Mouse (Mus musculus) frontal cortex, postnatal 10 days (tissue): Measurements from ENCODE around the gene Prkaa1.

Experiments
- DNase-seq, 2 experiments: peaks; one replicate each; pipeline ENCODE4 v3.0.0; 2022; ENCODE audit warnings: low spot score in 2 of 2, mixed read lengths in 1 of 2

The Prkaa1 gene

DNA sequence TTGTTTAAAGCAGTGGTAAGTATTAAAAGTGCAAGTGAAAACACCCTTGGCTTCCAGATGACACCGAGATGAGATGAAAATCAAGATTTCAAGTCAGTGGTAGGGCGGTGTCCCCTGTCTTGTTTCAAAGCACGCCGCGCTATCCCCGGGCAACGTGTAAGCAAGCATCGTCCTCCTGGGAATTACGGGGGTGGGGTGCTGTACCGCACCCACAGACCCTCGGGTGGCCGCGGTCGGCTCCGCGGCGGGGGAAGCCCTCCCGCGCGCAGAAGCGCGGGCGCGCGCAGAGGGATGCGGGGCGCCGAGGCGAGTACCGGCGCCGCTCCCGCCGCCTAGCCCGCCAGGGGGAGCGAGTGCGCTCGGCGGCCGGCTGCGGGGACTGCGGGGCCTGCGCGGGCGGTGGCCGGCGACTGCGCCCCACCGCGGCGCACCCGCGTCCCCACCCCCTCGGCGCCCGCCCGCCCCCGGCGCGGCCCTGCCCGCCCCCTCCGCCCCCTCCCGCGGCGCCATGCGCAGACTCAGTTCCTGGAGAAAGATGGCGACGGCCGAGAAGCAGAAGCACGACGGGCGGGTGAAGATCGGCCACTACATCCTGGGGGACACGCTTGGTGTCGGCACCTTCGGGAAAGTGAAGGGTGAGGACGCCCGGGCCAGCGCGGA, at the start of gene Prkaa1:
Gene Prkaa1, plus strand, starts transcription at position 501 of the 660 bp plus-strand sequence.
- DNase-seq, result peak; percentile 32 to 77

DNA sequence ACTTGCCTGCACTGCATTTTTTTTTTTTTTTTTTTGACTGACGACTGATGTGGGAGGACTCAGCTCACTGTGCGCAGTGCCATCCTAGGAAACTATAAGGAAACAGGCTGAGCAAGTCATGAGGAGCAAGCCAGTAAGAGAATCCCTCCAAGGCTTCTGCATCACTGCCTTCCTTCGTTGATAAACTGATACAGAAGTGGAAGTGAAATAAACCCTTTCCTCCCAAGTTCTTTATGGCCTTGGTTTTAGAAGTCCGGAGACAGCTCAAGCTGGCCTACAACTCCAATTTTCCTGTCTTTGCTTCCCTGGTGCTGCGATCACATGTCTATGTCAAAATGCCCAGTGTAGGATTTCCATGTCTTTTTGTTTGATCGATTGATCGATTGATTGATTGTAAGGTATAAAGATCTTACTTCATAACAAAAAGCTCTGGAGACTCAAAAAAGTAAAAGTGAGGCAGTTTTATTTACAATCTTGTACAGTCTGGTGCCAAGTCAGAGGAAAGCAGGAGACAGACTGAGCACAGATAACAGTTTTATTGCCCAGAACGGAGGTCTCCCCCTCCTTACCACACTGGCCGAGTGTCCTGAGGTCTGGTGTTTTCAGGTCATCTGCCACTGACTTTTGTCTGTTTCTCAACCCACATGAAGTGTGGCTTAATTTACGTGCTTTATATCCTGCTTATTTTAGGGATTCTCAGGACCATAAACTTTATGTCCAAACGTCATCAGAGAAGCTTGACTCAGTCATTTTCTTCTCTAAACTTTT, 47.9 kb upstream of the Prkaa1 start:
- no peak for DNase-seq

GRCm38 (mm10) chr15:5097376-5097775, 46.3 kb upstream of the Prkaa1 start:
- no peak for DNase-seq

GRCm38 (mm10) chr15:5102312-5102711, 41.3 kb upstream of the Prkaa1 start:
- no peak for DNase-seq

DNA sequence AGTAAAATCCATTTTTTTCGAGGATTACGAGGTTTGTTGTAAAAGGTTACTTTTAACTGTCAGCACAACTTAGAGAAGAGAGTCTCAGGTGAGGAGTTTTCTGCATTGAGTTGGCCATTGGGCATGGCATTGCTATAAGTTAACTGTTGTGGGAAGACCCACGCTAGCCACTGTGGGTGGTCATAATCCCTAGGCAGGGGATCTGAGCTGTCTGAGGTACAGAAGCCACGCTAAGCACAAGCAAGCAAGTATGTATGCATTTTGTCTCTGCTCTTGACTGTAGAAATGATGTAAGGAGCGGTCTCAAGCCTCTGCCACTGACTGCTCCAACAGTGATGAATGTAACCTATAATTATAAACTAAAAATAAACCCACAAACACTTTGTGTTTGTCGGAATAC, 37.8 kb upstream of the Prkaa1 start:
- no peak for DNase-seq

DNA sequence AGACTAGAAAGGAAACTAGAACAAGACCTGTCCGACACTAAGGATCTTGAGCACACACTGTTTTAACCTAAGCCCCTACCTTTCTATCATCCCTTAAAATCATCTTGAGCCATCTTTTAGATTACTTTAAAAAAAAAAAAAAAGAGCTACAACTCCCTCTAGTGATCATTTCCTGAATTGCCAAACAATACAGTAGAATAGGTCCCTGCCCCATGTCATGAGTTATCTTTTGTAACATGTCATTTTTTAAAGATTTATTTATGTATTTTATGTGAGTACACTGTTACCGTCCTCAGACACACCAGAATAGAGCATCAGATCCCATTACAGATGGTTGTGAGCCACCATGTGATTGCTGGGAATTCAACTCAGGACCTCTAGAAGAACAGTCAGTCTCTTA, 37.4 kb upstream of the Prkaa1 start:
- DNase-seq, result no peak

DNA sequence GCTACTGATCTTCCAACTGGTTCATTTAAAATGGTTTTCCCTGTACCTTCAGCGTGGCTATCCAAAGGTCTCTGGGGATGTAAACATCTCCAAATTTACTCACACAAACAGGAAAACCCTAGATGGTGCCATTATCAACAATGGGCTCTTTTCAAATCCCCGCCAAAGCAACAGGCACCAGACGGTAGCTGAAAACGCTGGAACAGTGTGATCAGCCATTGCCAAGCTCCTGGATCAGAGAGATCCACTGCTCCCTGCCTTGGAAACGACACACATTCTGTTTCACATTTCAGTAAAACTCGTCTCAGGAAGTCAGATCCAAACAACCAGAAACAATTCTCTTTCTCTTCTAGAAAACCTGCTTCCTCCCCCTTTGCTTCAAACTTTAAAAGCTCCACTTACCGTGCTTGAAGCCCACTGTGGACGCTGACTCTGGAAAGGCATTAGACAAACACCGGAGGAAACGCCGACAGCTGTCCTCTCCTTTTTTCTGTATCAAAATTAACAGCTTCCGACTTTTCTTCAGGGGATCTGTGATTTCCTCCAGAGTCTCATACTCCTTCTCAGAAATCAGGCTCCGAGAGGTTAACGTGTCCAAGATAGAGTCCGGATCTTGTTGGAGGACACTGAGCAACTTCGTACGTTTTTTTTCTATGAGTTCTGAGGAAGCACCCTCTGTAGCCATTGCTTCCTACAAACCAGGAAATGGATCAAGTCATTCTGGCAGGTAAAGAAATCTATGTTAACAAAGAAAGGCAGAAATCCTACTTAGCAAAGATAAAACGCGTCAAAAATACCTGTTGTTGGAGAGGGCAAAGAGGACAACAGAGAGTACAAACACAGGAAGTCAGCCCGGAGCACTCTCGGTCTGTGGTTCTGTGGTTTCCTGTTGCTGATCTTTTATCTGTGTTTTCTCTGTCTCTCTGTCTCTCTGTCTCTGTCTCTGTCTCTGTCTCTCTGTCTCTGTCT, 35.7 kb upstream of the Prkaa1 start, which contains the start of gene Card6:
Gene Card6, minus strand, starts transcription at position 854 of the 969 bp plus-strand sequence.
- no peak for DNase-seq

GRCm38 (mm10) chr15:5108655-5109040, 35.0 kb upstream of the Prkaa1 start:
- DNase-seq, result no peak

DNA sequence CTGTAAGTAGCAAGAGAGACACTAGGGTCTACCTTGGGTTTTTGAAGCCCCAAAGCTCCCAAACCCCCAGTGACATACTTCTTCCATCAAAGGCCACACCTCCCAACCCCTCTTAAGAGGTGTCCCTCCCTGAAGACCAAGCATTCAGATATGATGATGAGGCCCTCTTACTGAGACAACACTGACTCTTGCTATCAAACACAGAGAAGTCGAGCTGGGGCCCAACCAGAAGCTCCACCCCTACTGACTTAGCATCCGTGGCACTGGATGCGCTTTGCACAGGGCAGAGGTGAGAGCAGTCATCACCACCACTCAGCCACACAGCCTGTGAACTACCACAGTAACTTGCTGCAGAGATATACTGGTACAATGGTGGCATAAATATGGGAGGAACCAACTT, 31.0 kb upstream of the Prkaa1 start:
- DNase-seq, result no peak

DNA sequence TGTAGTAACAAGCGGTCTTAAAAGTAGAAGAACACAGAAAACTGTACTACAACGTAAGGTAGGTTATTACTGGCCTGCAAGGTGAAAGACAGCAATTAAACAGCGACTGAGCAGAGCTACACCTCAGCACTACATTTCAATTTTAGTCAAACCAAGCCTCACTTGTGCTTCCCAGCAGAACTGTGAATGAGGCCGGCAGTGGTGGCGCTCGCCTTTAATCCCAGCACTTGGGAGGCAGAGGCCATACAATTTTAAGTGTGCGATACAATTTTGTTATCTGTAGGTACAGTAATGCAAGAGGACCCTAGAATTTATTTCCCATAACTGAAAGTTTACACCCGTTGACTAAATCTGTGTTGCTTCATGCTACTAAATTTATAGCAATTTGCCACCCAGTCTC, 28.5 kb upstream of the Prkaa1 start:
- DNase-seq, result no peak

DNA sequence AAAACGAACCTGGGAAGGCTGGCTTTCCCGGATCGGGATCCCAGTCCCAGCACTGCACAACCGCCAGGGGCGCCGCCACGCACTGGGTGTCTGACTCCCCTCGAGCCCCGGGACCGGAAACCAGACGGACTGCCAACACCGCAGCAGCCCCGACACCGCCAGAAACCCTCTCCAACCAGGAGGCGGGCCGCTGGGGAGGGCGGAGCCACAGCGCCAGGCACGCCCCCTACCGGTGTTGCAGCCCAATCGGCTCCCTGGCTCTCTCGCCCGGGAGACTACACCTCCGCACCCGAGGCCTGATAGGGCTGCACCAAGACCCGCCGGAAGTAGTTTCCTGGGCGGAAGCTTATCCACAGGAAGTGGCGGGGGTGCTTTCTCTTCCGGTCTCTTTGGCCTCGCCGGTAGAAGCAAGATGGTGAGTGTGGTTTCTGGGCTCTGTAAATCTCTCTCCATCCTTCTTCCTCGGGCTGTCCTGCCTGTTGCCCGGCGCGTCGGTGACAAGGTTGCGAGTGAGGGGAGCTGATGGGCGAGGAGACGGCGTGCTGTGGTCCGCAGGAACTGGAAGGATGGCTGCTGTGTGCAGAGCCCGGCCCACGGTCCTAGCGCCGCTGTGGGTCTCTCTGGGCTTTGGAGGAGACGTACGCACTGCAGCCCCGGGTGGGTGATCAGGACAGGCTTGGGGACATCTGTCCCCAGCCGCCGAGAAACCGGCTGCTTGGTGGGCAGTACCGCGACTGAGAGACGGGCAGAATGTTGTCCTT, 27.2 kb upstream of the Prkaa1 start, which contains the start of gene Rpl37:
Gene Rpl37, plus strand, starts transcription at position 376 of the 761 bp plus-strand sequence.
- peak; percentile 97 to 99 for DNase-seq

DNA sequence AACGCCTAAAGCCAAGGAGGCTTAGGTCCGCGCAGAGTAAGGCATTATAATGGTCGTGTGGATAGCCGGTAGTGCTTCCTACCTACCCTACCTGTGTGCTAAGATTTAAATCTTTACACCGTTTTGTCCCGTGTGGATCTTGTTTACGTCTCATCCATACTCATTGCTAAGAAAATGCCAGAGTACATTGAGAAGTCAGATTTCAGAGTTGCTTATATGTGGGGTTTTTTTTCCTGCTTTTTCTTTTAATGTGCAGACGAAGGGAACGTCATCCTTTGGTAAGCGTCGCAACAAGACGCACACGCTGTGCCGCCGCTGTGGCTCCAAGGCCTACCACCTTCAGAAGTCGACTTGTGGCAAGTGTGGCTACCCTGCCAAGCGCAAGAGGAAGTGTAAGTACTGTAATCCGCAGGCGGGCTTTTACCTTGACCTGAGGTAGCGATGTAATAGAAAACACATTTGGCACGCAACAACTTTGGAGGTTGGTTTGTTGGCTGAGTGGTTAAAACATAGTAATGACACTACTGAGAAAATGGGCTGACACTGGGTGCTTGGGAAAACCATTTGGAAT, 26.5 kb upstream of the Prkaa1 start:
- no peak for DNase-seq

- no peak for DNase-seq
Measured at GRCm38 (mm10) chr15:5118626-5119025, 25.0 kb upstream of the Prkaa1 start.

GRCm38 (mm10) chr15:5119192-5119591, 24.5 kb upstream of the Prkaa1 start:
- no peak for DNase-seq

- no peak for DNase-seq
Measured at GRCm38 (mm10) chr15:5119707-5120106, 24.0 kb upstream of the Prkaa1 start.

- DNase-seq, result no peak
Measured at GRCm38 (mm10) chr15:5121535-5122313, 21.9 kb upstream of the Prkaa1 start.

DNA sequence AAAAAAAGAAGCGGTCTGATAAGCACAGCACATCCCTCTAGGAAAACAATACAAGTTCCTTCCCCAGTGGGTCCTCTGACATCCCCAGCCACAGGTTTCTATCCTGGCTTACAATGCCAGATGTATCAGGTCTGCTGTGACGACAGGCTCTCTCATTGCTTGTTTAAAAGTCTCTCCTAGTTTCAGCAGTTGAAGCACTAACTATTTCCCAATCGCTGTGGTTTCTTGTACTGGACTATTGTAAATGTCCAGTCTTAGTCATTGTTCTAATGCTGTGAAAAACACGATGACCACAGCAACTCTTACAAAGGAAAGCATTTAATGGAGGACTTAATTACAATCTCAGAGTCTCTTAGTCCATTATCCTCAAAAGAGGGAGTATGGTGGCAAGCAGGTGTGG, 17.2 kb upstream of the Prkaa1 start:
- DNase-seq, result no peak

- no peak for DNase-seq
Measured at GRCm38 (mm10) chr15:5127487-5127886, 16.2 kb upstream of the Prkaa1 start.

DNA sequence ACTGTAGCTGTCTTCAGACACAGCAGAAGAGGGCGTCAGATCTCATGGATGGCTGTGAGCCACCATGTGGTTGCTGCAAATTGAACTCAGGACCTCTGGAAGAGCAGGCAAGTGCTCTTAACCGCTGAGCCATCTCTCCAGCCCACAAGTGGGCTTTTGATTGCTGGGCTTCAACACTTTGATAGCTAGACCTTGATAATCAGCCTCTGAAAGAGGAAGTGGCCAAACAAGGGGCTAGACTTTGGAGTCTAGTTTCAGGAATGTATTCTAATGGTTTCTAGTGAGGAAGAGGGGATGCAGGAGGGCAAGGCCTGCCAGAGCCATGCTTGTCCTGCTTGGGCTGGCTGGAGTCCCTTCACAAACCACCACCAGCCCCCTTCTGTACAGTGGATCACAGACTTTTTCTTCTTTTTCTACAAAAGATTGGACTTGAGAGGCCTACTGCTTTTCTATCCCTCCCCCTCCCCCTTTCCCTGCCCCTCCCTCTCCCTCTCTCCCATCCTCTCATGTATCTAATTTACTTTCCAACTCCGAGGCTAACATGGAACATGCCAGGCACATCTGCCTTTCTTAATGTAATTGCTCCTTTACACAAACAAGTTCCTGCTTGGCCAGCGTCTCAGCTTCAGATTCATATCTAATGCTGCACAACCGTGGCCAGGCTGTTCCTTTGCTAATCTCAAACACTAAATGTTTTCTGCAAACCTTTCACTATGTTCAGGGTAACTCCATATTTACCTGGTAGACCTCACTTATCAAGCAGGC, 15.3 kb upstream of the Prkaa1 start:
- no peak for DNase-seq
